Mouse (Mus musculus) C2C12 (cell line): ENCODE measurements around the gene Zscan5b.
"Not testable (repeated sequence)": the region's sequence is repeated elsewhere in the genome, so short reads cannot be mapped to it uniquely, and the experiment has no call there.

Experiments
- CEBPB ChIP-seq: IDR thresholded peaks from one replicate; pipeline ENCODE4 v1.6.1; 2011; ENCODE audit warnings: low read depth, mild to moderate bottlenecking, control low read depth, moderate library complexity
- CTCF ChIP-seq: IDR thresholded peaks from one replicate; pipeline ENCODE4 v1.5.1; 2011; ENCODE audit not compliant: control insufficient read depth, insufficient read depth, insufficient read length
- USF1 ChIP-seq: IDR thresholded peaks from one replicate; pipeline ENCODE4 v1.6.1; 2011; ENCODE audit warnings: low read depth, mild to moderate bottlenecking, control low read depth, moderate library complexity

GRCm38 (mm10) chr7:6174365-6174987, 47.6 kb upstream of the Zscan5b start:
- not testable (repeated sequence) for TF ChIP-seq CTCF, USF1, CEBPB
